Mouse (Mus musculus): ENCODE data around the gene Sectm1b.
"Not testable (repeated sequence)": the region's sequence is repeated elsewhere in the genome, so short reads cannot be mapped to it uniquely, and the experiment has no call there.

Gene Sectm1b

DNA sequence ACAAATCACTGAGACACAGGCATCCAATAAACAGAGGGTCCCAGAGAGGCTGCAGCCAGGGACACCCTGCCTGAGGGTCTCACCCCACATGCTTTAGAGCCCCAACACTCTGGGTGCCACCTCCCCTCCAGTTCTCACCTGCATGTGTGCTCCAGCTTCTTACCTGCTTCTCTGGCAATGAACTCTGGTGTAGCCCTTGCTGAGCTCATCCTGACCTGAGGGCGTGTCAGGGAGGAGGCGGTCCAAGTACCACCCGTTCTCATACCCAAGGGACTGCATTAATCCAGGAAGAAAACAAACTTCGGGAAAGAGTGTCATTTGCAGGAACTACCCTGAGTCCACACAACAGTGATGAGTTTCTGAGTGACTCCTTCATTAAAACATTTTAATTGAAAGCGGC is at the start of gene Sectm1b:
Gene Sectm1b (minus strand): TSS at position 191 of the 400 bp plus-strand sequence.
- DNase-seq (ENCODE audit: low read depth, low spot score) = no peak

- DNase-seq (ENCODE audit: low read depth, low spot score) = no peak
Observed at GRCm38 (mm10) chr11:121112091-121112775, 48.9 kb upstream of the Sectm1b start.

DNA sequence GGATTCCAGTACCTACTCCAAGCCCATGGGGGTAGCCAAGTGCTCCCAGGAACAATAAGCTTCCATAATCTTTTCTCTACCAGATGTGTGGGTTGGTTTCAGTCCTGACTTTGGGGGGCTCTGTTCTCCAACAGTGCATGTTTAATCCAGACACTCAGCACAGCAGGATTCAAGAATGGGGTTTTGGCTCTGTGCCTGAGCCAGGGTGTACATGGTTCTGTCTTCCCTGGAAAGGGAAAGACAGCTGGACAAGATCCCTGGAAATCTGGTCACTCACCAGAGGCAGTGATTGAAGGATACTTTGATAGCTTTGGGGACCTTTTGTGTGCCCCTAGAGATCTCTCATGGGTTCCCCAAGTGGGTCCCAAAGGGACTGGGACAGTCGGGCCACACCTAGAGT is 48.2 kb upstream of the Sectm1b start:
- DNase-seq (ENCODE audit: low read depth, low spot score) = no peak

DNA sequence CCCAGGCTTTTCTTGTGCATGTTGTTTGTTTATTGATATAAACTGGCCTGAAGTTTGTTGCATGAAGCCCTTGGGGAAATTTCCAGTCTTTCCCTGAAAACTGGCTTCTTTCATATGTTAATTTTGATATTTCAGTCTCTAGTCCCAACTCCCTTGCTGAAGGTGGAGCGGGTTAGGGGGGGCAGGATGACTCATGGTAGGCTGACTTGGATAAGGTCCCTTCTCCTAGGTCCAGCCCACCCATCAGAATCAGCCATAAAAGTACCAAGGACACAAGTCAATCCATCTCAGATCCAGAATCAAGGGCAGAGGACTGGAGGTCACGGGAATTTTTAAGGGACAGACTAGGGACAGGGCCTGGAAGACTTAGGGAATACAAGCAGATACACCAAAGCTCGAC is 47.7 kb upstream of the Sectm1b start:
- no peak for DNase-seq (ENCODE audit: low read depth, low spot score)

DNA sequence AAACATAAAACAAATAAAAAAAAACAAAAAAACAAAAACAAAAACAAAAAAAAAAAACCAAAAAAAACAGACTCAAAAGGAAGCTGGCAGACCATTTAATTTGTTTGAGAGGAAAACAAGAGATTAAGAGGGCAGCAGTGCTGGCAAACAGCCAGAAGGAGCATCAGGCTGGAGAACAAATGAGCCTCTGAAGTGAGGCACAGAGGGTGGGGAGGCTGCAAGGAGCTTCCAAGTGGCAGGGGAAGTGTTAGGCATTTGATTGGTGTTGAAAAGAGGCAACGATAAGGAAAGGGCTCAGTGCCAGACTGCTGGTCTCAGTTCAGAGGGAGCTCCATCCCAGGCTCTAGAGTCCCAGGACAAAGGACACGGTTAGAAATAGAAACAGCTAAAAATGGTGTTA is 46.6 kb upstream of the Sectm1b start:
- DNase-seq (ENCODE audit: low read depth, low spot score) = peak; percentile 17

GRCm38 (mm10) chr11:121108061-121108460 is 44.7 kb upstream of the Sectm1b start:
- DNase-seq (ENCODE audit: low read depth, low spot score) = no peak

DNA sequence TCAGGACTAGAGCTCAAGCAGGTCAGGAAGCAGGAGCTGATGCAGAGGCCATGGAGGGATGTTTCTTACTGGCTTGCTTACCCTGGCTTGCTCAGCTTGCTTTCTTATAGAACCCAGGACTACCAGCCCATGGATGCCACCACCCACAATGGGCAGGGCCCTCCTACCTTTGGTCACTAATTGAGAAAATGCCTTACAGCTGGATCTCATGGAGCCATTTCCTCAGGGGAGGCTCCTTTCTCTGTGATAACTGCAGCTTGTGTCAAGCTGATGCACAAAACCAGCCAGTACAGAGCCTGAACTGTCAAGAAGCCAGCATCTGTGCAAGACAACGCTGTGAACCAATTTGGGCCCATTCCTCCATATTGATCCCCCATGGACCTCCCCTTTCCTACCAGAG is 43.9 kb upstream of the Sectm1b start:
- DNase-seq (ENCODE audit: low read depth, low spot score) = not testable (repeated sequence)

DNA sequence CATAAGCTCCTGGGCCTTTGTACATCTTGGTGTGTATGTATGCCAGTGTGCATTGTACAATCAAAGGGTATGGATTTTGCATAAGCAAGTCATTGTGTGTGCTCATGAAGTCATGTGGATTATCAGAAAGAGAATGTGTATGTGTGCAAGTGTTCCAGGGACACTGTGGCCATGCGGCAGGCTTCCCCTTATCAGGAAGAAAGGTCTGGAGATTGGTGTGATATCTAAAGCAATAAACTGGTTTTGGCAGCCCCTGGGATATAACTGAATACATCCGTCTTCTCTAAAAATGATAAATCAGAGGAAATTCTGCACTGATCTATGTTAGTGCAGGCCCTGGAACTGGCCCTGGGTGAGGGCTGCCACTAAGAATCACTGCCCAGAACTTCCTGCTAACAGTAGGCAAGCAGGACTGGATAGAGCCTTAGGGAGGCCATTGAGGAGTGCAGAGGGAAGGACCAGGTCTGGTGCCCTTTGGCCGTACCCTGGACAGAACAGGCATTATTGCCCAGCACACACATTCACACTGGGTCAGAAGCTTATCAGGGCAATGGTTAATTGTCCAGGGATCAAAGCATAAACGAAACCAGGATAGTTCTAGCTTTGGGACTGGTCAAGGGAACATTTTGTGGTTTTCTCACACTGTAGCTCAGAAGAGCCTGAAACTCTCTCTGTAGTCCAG is 37.9 kb upstream of the Sectm1b start:
- no peak for DNase-seq (ENCODE audit: low read depth, low spot score)

DNA sequence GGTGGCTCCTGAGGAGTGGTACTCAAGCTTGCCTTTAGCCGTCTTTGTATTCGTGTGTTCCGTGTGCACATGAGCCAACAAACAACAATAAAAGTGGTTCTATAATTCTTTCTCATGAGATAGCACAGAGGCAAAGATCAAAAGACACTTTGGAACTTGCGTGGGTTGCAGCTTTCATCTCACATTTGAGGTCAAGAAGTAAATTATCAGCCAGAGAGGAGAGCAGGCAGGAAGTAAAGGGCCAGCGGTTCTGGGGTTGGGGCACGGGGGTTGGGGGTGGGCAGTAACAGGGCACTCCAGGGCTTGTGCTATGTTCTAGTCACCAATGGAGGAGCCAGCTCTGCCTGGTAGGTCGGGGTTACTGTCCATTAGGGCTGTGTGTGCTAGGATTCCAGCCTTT is 37.3 kb upstream of the Sectm1b start:
- DNase-seq (ENCODE audit: low read depth, low spot score) = no peak

- DNase-seq (ENCODE audit: low read depth, low spot score) = no peak
Observed at GRCm38 (mm10) chr11:121099762-121100161, 36.4 kb upstream of the Sectm1b start.

DNA sequence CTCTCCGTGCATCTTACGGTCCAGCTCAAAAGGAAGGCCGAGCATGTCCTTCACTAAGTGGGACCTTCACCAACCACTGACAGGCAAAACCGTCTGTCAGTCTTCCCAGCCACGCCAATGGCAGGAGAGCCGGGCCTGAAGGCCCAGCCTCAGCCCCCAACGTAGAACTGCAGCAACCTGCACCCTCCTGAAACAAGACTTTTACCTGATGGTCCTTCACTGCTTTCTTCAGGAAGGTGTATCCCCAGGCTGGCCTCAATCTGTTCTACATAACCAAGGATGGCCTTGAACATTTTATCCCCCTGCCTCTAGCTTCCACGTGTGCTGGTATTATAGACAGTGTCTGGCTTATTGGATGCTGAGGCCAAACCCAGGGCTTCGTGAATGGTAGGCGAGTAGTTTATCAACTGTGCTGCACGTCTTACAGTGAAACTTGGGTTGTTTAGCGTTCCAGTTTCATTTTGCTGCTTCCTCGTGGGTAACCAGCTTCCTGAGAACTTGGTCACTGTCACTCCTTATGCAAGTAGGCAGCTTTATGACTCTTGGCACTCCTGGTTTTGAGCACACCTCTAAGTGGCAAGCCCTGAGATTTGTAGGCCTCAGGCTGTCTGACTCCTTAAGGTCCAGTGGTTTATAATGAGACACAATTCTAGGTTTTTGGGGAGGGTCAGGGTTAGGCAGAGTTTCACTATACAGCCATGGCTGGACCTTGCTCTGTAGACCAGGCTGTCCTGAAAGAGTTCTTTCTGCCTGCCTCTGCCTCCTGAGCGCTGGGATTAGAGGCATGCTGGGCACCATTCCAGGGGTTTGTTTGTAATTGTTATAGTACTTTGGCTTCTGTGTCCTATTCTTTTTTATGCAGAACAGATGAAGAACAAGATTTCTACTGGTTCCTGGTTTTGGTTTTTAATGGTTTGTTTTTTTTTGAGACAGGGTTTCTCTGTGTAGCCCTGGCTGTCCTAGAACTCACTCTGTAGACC is 29.5 kb upstream of the Sectm1b start:
- DNase-seq (ENCODE audit: low read depth, low spot score) = no peak

DNA sequence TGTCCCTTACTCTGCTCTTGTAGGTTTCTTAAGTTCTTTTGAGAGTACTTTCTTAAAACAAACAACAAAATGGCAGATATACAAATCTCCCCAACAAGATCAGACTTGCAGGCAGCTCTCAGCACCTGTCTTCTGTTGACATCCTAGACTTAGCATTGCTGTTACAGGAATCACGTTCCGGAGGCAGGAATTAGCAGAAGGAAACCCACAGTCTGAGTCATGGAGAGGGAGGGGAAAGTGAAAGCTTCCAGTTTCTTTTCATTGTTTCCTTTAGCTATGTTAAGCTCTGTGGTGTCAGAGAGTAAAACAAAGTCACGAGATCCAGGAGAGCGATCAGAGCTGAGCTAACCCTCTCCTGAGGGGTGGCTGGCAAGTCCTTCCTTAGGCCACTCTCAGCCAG is 27.6 kb upstream of the Sectm1b start:
- no peak for DNase-seq (ENCODE audit: low read depth, low spot score)

DNA sequence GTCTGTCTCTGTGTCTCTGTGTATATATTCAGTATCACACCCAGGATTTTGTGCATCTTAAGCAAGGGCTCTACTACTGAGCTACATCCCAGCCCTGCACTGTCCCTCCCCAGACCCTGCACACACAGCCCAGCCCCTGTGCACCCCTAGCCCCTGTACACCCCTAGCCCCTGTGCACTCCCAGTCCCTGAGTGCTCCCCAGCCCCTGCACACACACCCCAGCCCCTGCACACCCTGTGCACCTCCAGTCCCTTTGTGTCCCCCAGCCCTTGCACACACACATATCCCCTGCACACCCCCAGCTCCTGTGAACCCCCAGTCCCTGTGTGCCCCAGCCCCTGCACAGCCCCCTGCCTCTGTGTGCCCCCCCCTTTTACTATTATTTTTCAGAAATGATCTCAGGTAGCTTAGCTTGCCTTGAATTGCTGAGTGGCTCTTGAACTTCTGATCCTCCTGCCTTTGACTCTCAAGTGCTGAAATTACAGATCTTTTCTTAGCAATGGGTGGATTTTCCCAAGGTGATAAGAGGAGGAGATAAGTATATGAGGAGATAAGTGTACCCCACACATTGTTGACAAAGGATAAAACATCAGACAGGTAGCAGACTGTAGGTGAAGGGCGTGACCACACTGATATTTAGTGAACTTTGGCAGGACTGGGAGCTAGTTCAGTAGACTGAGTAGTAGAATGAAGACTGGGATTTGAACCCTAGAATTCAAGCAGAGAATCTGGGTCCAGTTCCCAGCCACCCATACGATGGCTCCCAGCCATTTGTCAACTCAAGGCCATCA is 26.6 kb upstream of the Sectm1b start:
- DNase-seq (ENCODE audit: low read depth, low spot score) = no peak

DNA sequence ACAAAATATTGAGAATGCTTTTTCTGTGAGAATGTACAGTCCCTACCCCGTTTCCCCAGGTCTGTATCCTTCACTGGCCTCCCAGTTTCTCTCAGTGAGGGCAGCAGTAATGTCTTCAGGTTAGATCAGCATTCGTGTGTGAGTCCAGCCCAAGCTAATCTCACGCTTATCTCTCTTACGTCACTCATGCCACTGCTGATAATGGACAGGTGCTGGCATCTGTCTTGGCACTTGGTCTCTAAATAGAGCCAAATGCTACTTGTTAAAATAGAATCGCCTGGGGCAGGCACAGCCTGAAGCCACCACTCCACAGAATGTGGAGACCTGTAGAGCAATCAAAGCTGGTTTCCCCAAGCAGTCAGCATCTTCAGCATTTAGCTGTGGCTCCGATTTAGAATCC is 25.6 kb upstream of the Sectm1b start:
- no peak for DNase-seq (ENCODE audit: low read depth, low spot score)

GRCm38 (mm10) chr11:121086296-121086695 is 22.9 kb upstream of the Sectm1b start:
- DNase-seq (ENCODE audit: low read depth, low spot score) = no peak

DNA sequence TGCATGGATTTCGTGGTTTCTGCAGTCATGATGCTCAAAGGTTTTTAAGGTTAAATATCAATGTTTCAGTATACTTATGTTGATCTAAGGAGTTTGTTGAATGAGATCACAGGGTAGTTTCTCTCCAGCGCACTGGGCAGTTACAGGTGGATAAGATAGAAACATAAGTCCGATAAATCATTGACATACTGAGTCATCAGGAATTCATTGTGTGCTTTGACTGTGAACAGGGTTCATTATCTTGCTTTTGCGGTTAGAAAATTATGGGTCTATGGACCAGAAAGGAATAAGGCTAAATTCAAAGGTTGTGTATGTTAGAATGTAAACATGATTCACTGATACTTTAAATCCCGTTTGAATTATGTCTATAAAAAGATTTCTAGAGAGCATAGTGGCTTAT is 21.8 kb upstream of the Sectm1b start:
- DNase-seq (ENCODE audit: low read depth, low spot score) = no peak

DNA sequence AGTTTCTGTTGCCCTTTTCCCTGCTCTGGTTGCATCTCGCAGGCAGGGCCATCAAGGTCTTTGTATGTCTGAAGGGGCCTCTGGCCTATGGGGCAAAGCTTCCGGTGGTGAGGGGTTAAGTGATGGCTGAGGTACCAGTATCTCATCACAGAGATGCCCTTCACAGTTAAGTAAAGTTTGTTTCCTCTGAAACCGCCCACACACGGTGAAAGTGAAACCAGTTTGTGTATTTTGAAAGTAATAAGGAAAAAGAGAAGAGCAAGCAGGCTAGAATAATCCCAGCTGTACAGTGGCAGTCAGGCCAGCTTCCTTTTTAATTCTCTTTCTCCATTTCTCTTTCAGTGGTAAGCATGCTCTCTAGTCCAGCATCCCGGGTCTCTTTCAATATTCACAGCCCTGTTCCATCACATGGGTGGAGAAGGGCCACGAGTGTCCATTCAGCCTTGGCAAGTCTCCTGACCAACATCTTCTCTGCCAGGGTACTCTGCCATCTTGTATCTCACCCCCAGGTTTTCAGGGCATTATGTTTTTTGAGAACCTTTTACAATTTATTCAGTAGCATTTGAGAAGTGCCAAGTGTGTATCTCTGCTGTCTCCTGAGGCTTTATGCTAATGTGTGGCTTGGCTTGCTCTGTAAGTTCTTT is 19.6 kb upstream of the Sectm1b start:
- DNase-seq (ENCODE audit: low read depth, low spot score) = no peak

DNA sequence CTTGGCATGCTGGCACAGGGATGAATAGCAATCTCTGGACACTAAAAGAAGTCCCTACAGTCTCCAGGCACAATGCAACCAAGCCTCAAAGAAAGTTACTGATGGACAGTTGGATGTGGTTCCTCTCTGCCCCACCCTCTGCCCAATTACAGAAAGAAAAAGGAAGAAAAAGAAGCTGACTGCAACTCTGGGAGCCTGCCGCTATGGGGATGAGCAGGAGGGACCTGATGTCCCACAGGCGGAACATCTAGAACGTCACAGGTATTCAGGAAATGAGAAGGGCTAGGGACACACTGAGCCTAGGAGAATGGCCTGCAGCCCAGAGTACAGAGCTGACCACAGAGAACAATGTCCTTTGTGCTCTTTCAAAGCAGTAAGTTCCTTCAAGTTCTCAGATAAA is 18.9 kb upstream of the Sectm1b start:
- DNase-seq (ENCODE audit: low read depth, low spot score) = no peak

DNA sequence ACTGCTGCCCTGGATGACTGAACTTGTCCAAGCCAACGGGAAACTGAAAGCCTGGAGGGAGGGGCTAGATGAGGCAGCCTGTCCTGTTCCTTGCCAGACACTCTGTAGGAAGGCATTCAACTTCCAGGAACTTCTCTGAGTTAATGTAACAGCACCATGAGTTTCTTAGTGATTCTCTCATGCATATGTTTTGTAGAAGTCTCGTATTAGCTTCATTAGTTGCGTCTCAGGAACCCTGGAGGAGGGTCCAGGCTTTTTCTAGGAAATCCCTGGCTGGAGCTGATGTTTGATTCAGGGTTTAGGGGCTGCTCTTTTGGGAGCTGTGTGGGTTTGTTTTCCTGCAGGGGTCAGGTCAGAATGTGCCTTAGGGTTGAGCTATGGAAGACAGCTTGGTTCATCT is 17.8 kb upstream of the Sectm1b start, which contains the start of gene Sectm1a:
Gene Sectm1a (minus strand): TSS at position 101 of the 400 bp plus-strand sequence.
- DNase-seq (ENCODE audit: low read depth, low spot score) = no peak

DNA sequence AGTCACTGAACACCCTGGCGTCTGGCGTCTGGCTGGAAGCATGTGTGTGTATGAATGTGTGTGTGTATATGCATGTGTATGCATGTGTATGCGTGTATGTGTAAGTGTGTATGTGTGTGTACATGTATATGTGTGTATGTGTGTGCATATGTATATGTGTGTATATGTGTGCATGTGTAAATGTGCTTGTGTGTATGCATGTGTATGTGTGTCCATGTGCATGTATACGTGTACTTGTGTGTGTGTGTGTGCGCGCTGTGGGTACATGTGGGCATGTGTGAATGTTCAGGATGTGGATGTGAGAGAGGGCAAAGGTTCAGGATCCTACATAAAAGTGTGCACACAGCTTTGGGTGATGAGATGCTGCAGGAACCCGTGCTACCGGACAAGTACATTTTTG is 17.0 kb upstream of the Sectm1b start:
- no peak for DNase-seq (ENCODE audit: low read depth, low spot score)

DNA sequence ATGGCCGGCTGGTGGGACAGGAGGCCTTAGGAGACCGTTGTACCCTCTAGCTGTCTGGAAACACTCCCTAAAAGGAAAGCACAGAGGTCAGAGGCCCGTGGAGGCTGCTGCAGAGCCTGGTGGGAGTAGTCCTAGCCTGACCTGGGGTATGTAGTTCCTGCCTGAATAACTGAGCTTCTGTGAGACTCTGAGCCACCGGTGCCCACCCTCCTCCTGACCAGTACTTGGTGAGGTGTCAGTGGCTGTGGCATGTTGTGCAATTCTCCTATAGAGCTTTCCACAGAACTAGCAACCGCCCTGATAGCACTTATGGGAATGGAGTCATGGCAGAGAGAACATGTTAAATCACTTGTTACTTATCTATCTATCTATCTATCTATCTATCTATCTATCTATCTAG is 12.3 kb upstream of the Sectm1b start:
- no peak for DNase-seq (ENCODE audit: low read depth, low spot score)

All from embryo, embryonic 11.5 days (tissue).